Mouse (Mus musculus): ENCODE data around the gene Larp1. TPM values are rescaled to one million over a fixed set of nuclear protein-coding genes. Genes with fewer than 3 reads are reported as not detected.

Larp1 gene
- 10 to 100 TPM; 21.0 to 29.3 (median 24.1) TPM for polyA plus RNA-seq (2017; shearing (Covaris generic))

- ATAC-seq = peak; percentile 16
Measured at GRCm38 (mm10) chr11:58009051-58009515, at the start of gene Larp1. TSS of gene Larp1 (plus strand) at chr11:58009064.

GRCm38 (mm10) chr11:57959924-57960323 is 48.9 kb upstream of the Larp1 start:
- no peak for ATAC-seq

- ATAC-seq = peak; percentile 89
Measured at GRCm38 (mm10) chr11:57962382-57963285, 46.2 kb upstream of the Larp1 start.

- ATAC-seq = no peak
Measured at GRCm38 (mm10) chr11:57963291-57963870, 45.5 kb upstream of the Larp1 start.

GRCm38 (mm10) chr11:57966630-57967029 is 42.2 kb upstream of the Larp1 start:
- no peak for ATAC-seq

GRCm38 (mm10) chr11:57968301-57968700 is 40.6 kb upstream of the Larp1 start:
- ATAC-seq = no peak

- ATAC-seq = no peak
Measured at GRCm38 (mm10) chr11:57970541-57970940, 38.3 kb upstream of the Larp1 start.

GRCm38 (mm10) chr11:57973001-57973912 is 35.6 kb upstream of the Larp1 start:
- ATAC-seq = no peak

GRCm38 (mm10) chr11:57973913-57974234 is 35.0 kb upstream of the Larp1 start:
- no peak for ATAC-seq

- no peak for ATAC-seq
Measured at GRCm38 (mm10) chr11:57975876-57976275, 33.0 kb upstream of the Larp1 start.

- no peak for ATAC-seq
Measured at GRCm38 (mm10) chr11:57977681-57978080, 31.2 kb upstream of the Larp1 start.

GRCm38 (mm10) chr11:57979621-57980020 is 29.2 kb upstream of the Larp1 start:
- no peak for ATAC-seq

- no peak for ATAC-seq
Measured at GRCm38 (mm10) chr11:57981083-57981809, 27.6 kb upstream of the Larp1 start.

- no peak for ATAC-seq
Measured at GRCm38 (mm10) chr11:57983480-57984342, 25.2 kb upstream of the Larp1 start.

- ATAC-seq = no peak
Measured at GRCm38 (mm10) chr11:57984343-57984666, 24.6 kb upstream of the Larp1 start.

GRCm38 (mm10) chr11:57985485-57985884 is 23.4 kb upstream of the Larp1 start:
- ATAC-seq = no peak

GRCm38 (mm10) chr11:57986053-57986452 is 22.8 kb upstream of the Larp1 start:
- ATAC-seq = no peak

- ATAC-seq = no peak
Measured at GRCm38 (mm10) chr11:57986456-57986855, 22.4 kb upstream of the Larp1 start.

- no peak for ATAC-seq
Measured at GRCm38 (mm10) chr11:57986861-57987260, 22.0 kb upstream of the Larp1 start.

- no peak for ATAC-seq
Measured at GRCm38 (mm10) chr11:57998168-57998567, 10.7 kb upstream of the Larp1 start.

- no peak for ATAC-seq
Measured at GRCm38 (mm10) chr11:57998872-57999271, 10.0 kb upstream of the Larp1 start.

All from inflammation-experienced regulatory T-cells, adult 6 months (primary cell).